Mouse (Mus musculus) regulatory T cell (primary cell): Measurements from ENCODE around the gene Gm10097.

Experiments used
- in situ Hi-C: fragments of 300-600 bp; cut with MboI, MseI; formaldehyde crosslinking; loops from one replicate; pipeline ENCODE4 v1.15.1; 2025; ENCODE audit warnings: high pct_unique_total_duplicates

Gm10097 gene

GRCm38 (mm10) chr10:5068676-5069265 lies at the start of gene Gm10097:
Gm10097 (plus strand) TSS chr10:5069192.
- in situ Hi-C loops = loop anchor here (5.0 kb wide), 1 partner anchor 49 kb away; no protein-coding TSS in a partner anchor

- in situ Hi-C loops = no loop called here
These were observed 43.1 kb upstream of the Gm10097 start for GRCm38 (mm10) chr10:5025906-5026305.

DNA sequence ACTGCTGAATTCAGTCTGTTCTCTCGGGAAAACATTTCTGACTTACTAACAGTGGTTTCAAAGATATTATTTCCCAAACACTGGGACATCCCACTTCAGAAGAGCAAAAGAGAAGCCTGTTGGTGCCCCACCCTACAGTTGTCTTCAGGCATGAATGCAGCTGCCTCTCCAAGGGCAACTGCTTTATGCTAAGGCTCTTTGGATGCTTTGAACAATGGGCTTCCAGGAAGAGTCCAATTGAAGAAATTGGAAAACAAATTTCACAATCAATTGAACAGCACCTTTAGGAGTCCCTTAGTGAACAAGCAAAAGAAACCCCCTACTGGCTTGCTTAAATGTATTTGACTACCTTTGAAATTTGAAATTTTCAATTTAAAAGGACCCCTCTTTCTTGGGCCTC lies 41.8 kb upstream of the Gm10097 start:
- in situ Hi-C loops = no loop called here

GRCm38 (mm10) chr10:5028301-5028700 lies 40.7 kb upstream of the Gm10097 start:
- in situ Hi-C loops = no loop called here

DNA sequence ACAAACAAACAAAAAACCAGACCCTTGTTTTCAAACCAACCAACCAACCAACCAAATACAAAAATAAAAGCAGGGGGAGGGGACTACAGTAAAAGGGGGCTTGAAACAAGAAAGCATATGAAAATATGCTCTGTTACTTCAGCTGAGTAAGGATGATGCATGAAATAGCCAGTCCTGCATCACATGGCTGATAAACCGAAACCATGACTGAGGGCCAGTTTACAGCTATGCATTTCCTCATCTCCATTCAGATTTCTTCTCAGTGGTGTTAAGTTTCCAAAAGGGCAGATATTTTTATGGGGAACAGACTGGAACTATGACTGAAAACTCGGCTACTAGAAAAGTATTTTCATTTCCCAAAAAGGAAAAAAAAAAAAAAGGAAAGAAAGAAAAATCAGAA lies 39.8 kb upstream of the Gm10097 start:
- in situ Hi-C loops = no loop called here

DNA sequence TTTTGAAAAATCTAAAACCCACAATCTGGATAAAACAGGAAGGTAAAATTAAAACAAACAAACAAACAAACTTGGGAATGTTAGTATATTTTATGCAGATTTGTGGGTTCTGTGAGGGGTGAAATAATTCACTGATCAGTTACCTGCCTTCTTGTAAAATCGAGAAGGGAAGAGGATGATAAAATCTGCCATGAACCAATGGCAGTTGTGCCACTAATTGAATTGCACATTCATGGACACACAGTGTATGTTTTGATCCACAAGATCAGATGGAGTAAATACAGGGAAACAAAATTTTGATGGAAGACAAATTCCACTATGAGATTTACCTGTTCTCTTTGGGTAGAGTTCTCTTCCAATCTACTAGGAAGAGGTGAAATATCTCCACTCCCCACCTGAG lies 39.1 kb upstream of the Gm10097 start:
- in situ Hi-C loops = loop anchor here (5.0 kb wide), 1 partner anchor 92 kb away; no protein-coding TSS in a partner anchor

GRCm38 (mm10) chr10:5032192-5033048 lies 36.6 kb upstream of the Gm10097 start:
- in situ Hi-C loops = loop anchor here (5.0 kb wide), 1 partner anchor 90 kb away; no protein-coding TSS in a partner anchor

DNA sequence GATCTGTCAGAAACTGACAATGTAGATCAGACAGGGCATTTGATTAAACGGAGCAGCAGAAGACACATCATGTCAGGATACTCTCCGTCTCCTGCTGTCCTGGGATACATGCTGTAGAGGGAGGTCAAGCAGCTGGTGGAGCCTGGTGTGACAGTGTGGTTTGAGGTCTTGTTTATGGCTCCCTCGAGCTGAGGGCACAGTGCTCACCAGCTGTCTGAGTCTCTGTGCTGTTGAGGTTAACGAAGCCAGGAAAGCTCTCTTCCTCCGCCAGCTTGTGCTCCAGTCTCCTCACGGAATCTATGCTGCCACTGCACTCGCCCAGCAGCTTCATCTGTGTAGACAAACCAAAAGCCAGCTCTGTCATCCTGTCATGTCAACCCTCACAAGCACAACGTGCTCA lies 27.7 kb upstream of the Gm10097 start:
- in situ Hi-C loops = no loop called here

DNA sequence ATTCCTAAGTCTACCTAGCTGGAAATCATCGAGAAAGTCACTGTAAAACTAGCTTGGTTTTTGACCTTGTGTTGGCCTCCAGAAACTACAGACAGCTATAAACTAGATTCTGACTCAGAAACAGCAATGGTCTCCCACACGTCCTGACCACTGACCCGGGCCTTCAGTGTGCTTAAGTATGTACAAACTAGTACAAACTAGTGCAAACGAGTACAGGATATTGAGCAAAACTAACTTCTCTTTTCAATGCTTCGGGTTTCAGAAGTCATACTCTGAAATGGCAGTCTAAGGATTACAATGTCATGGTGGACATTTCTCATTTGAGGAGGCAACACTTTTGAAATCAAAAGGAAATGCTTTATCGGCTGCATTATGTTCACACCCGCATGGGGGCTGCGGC lies 24.5 kb upstream of the Gm10097 start:
- in situ Hi-C loops = no loop called here

- in situ Hi-C loops = no loop called here
These were observed 23.8 kb upstream of the Gm10097 start for GRCm38 (mm10) chr10:5045213-5045612.

- in situ Hi-C loops = no loop called here
These were observed 23.3 kb upstream of the Gm10097 start for GRCm38 (mm10) chr10:5045671-5046070.

GRCm38 (mm10) chr10:5056243-5056735 lies 12.7 kb upstream of the Gm10097 start:
- in situ Hi-C loops = no loop called here

- in situ Hi-C loops = no loop called here
These were observed 12.1 kb upstream of the Gm10097 start for GRCm38 (mm10) chr10:5056940-5057339.

GRCm38 (mm10) chr10:5057661-5058060 lies 11.3 kb upstream of the Gm10097 start:
- in situ Hi-C loops = no loop called here

- in situ Hi-C loops = no loop called here
These were observed 10.1 kb upstream of the Gm10097 start for GRCm38 (mm10) chr10:5058876-5059275.

DNA sequence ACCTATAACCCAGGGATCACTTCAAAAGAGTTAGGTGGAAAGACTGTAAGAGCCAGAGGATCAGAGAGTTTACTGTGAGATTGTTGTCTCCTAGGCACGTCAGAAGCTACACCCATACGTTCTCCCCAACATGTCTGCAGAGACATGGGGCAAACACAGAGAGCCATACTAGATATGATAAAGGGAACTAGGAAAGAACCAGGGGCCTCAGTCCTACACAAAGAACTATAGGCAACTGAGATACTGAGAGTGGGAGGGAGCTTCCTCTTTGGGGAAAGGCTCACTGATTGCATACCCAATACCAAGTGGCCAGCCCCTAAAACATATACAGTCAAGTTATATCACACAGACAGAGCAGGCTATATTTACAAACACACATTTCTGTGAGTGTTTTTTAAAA lies 9.0 kb upstream of the Gm10097 start:
- in situ Hi-C loops = no loop called here

DNA sequence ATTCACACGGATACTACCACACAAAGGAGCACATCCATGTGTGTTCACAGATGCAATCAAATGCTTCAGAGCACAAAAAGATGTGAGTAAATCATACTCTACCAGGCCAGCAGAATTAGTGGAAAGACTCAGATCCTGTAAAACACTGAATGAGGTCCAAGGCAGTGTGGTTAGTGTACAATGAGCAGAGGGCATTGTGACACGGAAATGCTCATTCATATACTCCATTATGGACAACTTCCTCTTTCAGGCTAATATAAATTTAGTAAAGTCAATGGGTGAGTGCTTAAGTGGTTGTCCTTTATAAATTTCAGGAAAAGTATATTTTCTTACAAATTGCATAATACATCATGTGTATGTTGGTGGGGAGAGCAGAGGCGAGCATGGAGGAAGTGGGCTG lies 1.9 kb upstream of the Gm10097 start:
- in situ Hi-C loops = loop anchor here (5.0 kb wide), 1 partner anchor 50 kb away; no protein-coding TSS in a partner anchor

DNA sequence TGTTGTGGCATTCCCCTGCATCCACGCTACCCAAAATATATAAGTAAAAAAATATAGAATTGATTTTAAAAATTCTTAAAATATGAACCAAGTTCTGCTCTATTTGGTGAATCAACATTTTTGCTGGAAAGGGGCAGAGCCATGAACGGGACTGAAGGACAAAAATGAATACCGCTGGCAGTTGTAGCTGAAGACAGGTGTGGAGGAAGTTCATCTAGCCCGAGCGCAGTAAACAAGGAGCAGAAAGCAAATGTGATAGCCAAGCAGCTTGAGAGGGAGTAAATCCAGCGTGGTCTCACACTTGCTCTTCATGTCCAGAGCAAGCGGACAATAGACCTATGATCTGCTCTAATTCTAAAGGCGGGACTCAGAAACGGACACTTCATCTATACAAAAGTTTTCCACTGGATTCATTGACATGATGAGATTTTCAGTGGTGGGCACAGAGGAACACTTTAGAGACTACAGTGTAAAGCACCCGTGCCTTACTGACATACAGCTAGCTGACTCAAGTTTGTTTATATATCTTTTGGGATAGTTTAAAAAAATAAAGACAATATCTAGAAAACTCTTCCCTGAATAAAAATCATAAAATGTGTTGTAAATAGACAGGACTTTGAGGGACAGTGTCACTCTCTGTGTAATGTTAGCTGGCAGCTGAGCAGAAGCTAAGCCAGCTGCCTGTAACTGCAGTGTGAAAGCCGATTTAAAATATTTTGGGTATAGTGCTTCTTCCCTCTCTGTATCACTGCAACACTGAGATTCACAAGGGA lies 1.4 kb downstream of the Gm10097 start:
- in situ Hi-C loops = no loop called here

GRCm38 (mm10) chr10:5070941-5071231 lies 1.9 kb downstream of the Gm10097 start:
- in situ Hi-C loops = no loop called here

DNA sequence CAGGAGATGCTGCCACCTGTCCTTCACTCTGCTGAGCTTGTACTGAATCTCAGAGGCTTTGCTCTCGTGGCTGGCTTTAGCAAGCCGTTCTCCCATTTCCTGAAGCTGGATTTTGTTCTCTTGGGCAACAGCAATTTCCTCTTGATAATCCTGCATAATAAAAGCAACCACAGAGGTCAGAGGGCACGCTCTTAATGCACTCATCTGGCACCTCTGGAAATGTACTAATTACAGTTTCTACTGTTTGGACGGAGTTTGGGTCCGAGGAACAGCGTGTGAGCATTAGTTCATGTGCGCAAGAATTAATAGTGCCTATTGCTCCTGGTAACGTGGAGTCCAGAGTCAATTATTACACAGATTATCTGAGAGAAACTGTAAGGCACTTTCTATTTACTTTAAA lies 3.1 kb downstream of the Gm10097 start:
- in situ Hi-C loops = no loop called here

- in situ Hi-C loops = no loop called here
These were observed 6.7 kb downstream of the Gm10097 start for GRCm38 (mm10) chr10:5075724-5076123.

GRCm38 (mm10) chr10:5079945-5080468 lies 11.0 kb downstream of the Gm10097 start:
- in situ Hi-C loops = no loop called here
